Mouse (Mus musculus) layer of hippocampus, postnatal 25 days (tissue): ENCODE measurements at regions not wholly inside any gene's neighbourhood (a gene's known extent, or its start where the extent isn't known, plus 50 kb on each side); places are given as distances from the start of the nearest gene placed in this dataset.
"Not testable (repeated sequence)": the region's sequence is repeated elsewhere in the genome, so short reads cannot be mapped to it uniquely, and the experiment has no call there.

Source experiments
- DNase-seq, 2 experiments: peaks; one replicate each; pipeline ENCODE4 v3.0.0; 2022; ENCODE audit warnings: mixed read lengths in 2 of 2, low spot score in 1 of 2; ENCODE audit errors: extremely low spot score in 1 of 2

- no peak for DNase-seq
Observed at GRCm38 (mm10) chr13:113486368-113486955, 131.9 kb downstream of the Snx18 start.

DNA sequence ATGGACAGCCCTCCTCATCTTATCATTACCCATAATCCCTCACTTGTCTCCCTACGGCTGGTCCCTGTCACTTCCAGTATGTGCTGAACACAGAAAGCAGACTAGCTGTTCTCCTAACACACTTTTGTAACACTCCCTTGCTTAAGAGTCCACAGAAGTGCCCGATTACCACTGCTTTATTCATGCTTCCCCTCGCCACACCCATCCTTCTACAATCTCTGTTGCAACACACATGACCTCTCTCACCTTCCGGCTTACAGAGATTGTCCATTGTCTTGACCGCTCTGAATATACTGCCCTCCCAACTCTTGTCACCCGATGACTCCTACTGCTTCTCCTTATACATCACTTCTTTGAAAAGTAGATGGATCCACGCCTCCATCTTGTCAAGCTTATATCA, 132.9 kb downstream of the Snx18 start:
- DNase-seq, result no peak

DNA sequence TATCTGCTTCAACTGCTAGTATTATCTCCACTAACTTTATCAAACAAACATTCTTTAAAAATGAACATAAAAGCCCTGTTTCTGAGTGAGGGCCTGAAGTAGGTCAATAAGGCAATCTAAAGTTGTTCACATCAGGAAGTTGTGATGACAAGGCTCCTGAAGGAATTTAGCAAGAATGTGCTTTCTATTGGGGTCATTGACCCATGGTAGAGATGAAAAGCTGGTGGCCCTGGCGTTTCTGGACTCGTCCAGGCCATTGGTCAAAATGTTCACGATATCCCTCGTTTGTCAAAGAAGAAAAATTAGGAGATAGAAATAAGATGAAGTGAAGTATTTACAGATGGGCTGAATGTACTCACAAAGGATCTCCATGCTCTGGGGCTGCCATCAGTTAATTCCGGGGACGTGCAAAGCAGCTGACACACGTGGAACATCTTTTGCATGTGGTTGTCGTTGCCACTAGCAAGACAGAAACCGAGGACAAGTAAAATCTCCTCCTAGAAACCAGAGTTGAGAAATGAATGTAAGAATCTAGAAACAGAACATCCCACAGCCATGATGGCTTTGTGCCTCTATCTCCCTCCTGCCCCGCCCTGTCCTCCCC, 134.1 kb downstream of the Snx18 start:
- no peak for DNase-seq

GRCm38 (mm10) chr13:113482911-113483310, 135.5 kb downstream of the Snx18 start:
- DNase-seq, result no peak

GRCm38 (mm10) chr13:113477901-113478510, 140.4 kb downstream of the Snx18 start:
- no peak for DNase-seq

DNA sequence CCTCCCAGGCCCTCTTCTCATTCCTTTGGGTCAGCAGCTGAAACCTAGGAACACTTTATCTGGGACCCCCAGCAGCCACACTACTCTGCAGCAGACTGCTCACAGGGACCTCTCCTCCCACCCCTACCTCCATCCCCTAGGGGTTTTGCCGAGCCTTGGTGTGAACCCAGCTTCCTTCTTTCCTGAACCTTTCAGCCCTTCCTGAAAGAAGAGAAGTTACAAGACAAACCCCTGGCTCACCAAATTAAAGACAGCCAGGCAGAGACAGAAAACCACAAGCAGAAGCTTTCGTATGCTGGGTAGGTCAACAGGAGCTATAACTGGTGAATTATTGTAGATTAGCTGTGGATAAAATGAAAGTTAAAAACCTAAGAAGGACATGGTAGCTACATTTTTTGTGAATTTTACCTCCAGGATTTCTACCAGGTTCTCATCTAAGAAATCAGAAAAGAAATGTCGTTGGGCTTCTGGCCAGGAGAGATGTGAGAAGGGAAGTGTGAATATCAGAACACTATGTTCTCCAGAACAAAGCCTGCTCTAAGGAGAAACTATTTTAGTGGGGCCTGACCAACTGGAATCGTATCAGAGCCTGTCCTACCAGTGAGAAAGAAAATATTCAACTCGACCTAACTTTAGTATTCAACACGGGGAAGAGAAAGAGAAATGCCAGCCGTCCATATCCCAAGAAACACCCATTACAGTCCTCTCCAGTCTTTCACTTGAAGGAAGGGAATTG, 147.4 kb downstream of the Snx18 start:
- DNase-seq, result no peak

GRCm38 (mm10) chr13:113464190-113465064, 153.9 kb downstream of the Snx18 start:
- DNase-seq, result no peak

DNA sequence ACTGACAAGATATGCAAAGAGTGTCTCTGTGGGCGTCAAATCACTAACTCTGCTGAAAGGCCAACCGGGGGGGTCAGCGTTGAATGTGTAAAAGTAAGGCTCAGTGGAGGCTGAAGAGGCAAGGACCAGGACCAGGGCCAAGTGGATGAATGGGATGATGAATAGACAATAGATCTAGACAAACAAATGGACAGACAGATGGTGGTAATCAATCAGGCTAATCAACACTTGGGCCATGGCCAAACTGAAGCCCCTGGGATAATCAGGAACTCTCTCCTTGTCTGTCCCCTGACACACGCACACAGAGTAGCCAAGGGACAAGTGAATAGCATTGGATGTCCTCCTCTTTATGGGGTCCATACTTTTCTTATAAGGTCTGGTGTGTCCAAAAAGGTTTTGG, 154.9 kb downstream of the Snx18 start:
- no peak for DNase-seq

DNA sequence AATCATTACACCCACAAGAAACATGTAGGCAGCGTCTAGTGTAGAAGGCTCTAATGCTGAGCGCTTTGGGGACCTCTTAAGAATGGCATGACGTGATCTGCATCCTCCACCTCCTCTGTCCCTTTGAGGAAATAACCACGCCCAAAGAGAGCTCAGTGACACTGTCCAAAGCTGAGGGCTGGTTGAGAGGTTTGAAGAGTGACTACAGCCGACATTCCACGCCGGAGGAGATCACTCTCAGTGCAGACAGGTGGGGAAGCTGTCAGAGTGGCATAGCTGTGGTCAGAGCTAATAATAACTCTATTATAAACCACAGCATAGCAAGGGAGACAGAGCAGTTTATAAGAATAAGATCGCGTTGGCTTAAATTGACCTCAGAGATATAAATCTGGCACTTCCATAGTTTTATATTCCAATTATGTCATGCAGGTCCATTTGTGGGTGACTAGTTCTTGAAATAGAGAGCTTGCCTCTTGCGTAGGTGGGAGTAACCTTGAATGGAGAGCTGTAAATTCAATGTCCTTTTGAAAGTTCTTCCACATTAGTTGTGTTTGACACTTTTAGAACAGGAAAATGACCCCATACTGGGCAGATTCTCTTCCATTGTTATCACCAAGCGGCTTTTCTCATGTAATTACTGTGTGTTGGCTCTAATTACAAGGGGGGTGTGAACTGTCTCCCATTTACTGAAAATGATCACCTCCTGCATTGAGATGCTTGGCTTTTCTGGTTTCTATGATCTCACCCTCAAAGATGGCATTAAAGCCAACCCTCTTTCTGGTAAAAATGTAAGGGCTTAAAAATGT, 161.7 kb downstream of the BC067074 start:
- no peak for DNase-seq

GRCm38 (mm10) chr13:113448378-113448777, 155.4 kb downstream of the BC067074 start:
- DNase-seq, result no peak

- no peak for DNase-seq
Observed at GRCm38 (mm10) chr13:113446226-113446625, 153.3 kb downstream of the BC067074 start.

DNA sequence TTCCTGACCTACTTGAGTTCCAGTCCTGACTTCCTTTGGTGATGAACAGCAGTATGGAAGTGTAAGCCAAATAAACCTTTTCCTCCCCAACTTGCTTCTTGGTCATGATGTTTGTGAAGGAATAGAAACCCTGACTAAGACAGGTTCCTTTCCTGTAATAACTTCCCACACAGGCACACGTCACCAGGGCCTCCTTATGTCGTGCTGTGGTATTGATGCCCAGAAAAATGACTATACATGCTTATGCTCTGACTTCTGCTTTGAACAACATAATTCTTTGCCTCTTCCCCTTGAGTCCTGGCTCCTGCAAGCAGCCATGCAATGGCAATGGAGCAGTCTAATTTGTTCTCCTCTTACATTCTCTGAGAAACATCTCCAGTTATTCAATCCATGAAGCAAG, 151.5 kb downstream of the BC067074 start:
- DNase-seq, result not testable (repeated sequence)

DNA sequence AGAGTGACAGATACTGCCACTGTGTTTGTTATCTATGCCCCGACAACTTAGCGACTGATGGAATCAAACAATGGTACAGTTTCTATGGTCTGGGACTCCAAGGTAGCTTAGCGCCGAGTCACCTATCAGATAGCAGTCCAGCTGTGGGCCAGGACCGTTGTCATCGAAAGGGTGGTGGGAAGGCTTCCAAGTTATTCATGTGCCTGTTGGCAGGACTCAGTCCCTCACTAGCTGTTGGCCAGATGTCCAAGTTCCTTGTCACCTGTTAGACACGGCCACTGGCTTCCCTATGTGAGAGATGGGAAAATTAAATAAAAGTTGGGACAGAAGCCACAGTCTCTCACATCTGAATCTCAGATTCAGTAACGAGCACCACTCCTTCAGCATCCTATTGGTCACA, 150.1 kb downstream of the BC067074 start:
- DNase-seq, result no peak

DNA sequence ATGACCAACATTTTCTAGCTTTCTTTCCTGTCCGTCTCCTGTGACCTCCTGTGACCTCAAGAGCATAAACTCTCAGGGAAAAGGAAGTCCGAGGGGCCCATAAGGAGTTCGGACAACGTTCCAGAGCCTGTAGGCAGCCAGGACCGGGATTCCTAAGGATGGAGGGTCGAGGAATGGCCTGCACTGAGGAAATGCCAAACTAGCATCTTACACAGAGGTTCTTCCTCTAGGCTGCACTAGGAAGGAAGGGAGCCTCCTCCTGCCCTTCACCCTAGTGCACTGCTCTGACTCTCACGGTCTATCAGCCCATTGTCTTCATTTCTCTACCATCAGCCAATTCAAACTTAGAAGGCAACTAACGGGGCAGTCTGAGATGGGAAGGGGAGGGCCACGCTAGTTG, 149.2 kb downstream of the BC067074 start:
- DNase-seq, result no peak

DNA sequence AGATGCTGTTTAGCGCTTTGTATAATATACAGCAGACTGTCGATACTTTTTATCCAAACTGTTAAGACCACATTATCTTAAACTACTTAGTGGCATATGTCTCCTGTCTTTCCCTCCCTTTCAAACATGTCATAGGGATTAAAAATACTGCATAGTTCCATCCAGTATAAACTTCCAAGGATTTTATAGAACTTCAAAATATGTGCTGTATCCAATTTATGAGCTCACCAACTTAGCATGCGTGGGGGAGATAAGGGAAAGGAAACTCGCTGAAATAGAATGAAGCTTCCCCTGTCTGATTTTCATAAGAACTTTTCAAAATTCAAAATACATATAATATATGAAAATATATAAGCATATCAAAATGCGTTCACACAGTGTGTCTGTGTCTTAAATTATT, 147.2 kb downstream of the BC067074 start:
- no peak for DNase-seq

DNA sequence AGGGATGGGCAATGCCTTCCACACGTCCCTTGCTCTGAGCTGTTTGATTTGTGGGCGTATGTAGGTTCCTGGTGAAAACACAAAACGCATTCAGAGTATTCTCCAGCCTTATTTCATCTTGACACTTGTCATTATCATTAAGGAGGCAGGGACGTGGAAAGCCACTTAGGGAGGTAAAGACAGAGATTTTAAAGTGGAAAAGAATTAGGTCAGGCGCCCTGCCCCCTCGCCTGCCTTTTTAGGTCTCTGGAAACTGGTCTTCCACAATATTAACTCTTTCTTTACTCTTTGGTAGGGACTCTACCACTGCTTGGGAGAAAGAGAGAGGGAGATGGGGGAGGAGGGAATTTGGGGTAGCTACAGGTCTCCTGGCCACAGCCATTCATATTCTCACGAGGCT, 146.6 kb downstream of the BC067074 start:
- DNase-seq, result no peak

DNA sequence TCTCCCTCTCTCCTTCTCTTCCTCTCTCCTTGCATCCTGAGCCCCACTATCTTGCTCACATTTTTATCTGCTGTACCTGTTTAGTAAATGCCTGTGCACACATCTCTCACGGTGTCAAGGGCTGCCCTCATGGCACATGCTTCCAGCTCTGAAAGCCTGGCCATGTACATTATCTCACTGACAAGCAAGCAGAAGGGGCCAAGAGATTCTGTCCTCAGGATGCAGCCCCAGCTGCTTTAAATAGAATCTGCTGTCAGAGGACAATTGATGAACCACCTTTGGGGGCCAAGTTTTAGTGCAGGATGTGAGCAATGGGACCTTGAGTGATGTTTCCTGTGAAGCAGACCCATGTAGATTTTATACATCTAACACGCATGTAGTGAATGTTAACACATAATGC, 145.9 kb downstream of the BC067074 start:
- DNase-seq, result no peak

GRCm38 (mm10) chr13:113436288-113436687, 143.3 kb downstream of the BC067074 start:
- no peak for DNase-seq

DNA sequence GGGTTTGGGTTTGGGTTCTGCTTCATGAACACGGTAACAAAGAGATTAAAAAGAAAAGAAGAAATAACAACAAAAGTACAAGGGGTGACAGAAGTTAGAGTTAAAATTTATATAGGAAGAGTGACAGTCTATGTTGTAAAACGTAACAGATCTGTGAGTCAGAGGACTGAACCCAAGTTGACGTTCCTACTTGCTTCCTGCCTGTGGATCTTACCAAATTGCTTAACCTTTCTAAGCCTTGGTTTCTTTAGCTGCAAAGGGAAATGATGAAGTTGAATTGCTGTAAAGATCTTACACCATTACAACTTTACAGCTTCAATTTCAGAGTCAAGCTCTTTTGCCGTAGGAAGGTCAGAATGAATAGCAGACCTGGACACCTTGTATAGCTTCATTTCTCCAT, 142.2 kb downstream of the BC067074 start:
- no peak for DNase-seq

DNA sequence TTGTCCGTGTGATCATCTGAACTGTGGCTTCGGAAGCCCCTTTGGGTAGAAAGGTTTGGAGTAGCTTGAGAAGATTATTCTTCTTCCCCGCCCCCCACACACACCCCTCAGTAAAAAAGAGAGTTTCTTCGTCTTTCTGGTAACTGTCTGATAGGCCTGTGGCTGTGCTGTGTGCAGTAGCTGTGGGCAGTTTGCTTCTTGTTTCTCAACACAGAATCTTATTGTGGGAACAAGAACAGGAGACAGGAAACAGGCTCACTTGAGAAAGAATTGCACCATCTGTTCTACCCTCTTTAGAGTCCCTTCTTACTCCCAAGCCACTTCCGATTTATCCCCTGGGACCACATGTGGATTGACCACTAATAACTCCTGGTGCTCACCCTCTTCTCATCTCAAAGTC, 140.5 kb downstream of the BC067074 start:
- DNase-seq, result no peak
